Mouse (Mus musculus) heart, postnatal 10 days (tissue): Measurements from ENCODE around the gene Bche. TPM values are rescaled to one million over a fixed set of nuclear protein-coding genes. Genes with fewer than 3 reads are reported as not detected.
A peak's percentile ranks its signal among the peaks of the same experiment; 100 is the strongest.

Experiments
- DNase-seq, 2 experiments: peaks; one replicate each; pipeline ENCODE4 v3.0.0; 2021
- intact Hi-C: fragments of 180-260 bp; cut with DNase I; formaldehyde crosslinking; loops from one replicate; pipeline ENCODE4 v1.15.1; 2025
- total RNA-seq, 2 experiments: library from RNA; stranded (reverse); gene quantifications; 2 replicates each; pipeline ENCODE4 v1.2.3; 2021

Gene Bche
- total RNA-seq: 10 to 100 TPM; 11.3 to 14.5 TPM

DNA sequence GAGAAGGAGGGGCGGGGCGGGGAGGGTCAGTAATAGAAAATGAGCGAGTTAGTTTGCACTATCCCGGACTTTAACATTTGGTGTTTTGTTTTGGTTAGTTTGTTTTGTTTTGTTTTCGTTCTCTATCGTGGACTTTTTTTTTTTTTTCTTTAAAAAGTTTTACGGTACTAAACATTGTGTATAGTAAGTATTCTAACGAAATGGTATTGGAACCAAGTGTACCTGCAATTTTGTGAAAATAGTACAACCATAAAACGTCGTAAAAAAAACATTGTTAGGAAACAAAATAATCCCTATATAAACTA is at the start of gene Bche:
Gene Bche (minus strand): TSS at position 6 of the 305 bp plus-strand sequence.
- DNase-seq: no peak
- intact Hi-C loops: no loop called here

DNA sequence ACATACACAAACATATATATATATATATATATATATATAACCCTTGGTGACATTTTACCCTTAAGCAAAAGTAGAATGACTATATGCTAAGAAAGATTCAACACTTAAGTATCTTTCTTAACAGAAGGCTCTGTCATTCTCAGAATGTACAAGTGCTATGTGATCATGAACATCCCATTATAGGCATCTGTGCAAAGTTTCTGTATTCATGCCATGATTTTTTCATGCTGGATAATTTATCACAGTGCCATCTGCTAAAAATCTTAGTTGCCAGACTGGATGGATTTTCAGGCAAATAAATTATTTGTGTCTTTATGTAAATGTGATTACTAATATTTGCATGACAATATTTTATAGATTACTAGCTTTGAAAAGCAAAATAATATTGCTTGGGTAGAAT is 33.8 kb upstream of the Bche start:
- no peak for DNase-seq
- intact Hi-C loops: no loop called here

DNA sequence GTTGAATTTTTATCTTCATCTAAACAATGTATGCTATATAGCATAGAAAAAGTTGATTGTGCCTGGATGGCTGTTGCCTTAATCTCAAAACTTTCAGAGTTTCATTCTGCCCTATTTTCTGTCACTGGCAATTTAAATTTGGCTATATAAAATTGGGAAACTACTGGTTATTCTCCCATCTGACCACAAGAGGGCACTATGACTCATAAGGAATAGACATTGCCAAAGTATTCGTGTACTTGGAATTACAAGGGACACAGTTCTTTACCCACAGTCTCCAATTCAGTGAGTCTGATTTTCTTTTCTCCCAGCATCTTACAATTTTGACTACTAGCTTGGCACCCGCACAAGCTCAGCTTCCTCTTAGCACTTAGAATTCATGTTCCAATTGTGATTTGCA is 23.5 kb upstream of the Bche start:
- intact Hi-C loops: no loop called here
- peak in 1 of 2 experiments; percentile 9 for DNase-seq

DNA sequence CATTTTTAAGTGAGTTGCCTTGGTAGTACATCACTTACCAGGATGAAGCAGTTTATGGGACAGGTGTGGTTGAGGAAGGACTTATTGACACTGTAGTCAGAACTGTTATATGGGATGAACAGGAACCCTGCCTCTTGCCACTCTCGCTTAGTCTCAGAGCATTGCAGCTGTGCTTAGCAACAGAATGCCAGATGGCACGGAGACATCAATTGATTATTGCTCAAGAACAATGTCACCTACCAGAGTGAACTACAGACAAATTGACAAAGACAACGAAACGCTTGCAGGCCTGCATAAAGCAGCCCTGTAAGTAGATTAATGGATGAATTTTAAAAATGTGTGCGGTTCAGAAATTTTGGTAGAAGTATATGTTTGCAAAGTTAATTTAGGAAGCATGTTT is 21.3 kb upstream of the Bche start:
- no peak for DNase-seq
- intact Hi-C loops: no loop called here

DNA sequence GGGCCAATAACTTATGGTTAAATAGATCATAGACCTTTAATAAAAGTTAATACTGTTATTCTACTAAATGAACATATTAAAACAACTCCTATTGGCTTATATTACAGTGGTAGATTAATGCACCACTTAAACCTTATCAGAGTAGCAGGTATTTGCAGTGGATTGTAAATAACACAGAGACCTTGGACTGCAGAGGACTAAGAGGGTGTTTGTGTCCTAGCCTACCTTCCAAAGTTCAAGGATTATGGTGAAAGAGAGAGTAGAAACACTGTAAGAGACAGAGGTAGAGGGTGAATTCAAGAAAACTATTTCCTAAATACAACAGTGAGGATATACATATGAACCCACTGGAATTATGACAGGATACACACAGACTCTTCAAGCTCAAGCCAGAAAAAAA is 17.5 kb upstream of the Bche start:
- intact Hi-C loops: no loop called here
- no peak for DNase-seq

DNA sequence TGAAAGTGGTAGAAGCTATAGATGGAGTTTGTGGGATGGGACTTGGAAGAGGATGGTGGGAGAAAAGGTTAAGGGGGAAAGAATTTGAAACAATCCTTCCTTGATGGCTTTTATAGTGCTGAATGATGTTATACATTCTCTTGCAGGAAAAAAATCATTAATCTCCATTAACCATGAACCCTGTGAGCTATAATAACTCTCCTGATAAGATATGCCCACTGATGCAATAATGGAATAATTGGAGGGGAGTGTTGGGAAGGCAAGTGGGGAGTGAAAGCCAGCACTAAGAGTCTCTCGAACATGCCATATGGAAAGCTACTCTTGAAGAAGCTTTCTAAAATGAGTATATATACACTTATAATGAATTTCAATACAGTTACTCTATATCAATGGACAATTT is 16.7 kb upstream of the Bche start:
- intact Hi-C loops: no loop called here
- DNase-seq: no peak

DNA sequence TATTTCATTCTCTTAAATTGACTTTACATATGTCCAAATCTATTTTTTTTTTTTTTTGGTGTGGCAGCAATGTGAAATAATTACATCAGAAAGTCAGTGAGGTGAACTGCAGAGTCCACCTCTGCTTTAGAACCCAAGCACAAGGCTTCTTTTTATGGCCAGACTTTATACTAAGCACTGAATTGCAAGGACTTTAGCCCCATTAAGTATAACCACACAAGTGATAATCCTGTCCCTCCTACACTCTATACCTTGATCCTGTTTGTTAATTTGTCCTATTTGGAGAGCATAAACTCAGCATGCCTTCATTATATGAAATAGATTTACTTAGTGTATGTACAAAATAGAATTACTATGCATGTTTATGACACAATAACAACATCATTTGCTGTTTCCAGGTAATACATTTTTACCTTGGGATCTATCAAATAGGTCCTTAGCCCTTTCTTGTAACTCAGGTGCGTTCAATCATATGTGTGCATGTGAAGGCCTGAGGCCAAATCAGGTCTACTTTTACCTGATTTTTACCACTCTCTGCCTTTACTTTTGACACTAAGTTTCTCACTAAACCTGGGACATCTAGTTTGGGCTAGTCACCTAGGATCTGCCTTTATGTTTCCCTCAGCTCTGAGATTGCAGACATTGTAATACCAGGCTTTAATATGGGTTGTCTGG is 9.5 kb upstream of the Bche start:
- no peak for DNase-seq
- intact Hi-C loops: no loop called here

DNA sequence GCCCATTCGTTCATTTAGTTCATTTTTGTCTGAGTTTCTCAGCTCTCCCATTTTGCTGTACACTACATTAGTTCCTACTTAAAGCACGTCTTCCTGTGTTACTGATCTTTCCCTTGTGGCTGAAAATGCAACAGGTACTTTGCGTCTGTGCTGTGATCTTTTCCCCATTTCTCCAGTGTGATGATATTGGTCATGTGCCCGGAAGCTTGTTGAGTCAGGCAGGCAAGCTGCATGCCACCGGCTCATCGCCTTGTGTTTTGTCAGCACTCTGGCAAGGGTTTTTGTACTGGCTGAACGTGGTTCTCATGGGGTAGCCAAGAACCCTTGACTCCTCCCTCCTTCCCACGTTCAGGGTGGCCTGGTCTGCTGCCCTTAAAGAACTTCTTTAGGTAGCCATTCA is 1.7 kb upstream of the Bche start:
- intact Hi-C loops: no loop called here
- peak; percentile 33 to 39 for DNase-seq

DNA sequence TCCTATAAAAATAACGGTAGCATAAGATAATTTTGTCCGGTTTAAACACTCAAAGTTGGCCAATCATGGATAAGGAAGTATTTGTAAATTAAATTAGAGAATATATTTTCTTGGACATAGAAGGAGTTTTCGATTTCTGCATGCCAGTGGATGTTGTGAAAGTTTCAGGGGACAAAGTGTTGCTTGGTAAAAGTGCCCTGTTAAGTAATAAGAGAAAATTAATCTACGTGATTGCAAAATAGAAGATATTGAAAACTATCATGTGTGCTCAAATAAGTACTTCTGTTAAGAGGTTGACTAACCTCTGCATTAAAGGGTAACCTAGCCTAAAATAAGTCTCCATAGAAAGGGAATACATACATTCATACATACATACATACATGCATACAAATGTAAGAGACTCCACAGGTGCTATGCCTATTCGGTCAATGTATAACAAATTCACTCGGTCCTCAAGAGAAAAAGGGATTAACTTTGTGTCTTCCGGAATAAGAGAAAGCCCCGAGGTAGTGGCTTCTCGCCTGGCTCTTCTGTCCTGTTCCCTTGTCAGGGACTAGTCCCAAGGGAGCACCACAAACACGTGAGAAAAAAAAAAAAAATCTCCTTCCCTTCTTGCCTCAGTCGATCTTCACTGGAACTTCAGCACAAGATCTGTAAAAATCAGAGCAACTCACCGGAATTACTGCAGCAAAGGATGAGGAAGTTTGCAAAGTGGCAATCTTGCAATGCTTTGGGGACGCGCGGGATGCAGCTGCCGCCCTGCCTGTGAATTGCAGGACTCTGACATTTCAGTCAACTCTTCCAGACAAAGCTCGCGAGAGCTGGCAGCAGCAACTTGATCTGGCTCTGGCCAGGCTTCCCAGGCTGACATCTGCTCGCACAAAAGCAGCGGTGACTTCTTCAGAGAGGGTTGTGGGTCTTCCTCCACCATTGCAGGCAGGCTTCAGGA is 480 bp downstream of the Bche start:
- DNase-seq: peak; percentile 88
- intact Hi-C loops: no loop called here

DNA sequence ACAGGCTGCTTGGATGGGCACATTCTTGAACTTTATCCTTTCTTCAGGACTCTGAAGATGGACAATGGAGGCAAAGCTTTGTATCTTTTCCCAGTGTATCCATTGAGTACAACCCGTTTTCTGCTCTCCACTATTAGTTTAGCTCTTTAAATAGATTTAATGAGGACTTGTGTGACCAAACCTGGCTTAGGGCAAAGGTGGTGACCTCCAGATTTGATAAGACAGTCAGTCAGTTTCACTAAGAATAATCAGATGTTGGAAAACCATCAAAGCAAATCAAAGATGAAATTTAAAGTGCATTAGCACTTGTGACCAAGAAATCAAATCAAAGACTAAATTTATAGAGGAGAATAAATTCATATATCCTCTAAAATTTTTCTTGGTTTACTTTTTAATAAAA is 1.7 kb downstream of the Bche start:
- DNase-seq: no peak
- intact Hi-C loops: no loop called here

DNA sequence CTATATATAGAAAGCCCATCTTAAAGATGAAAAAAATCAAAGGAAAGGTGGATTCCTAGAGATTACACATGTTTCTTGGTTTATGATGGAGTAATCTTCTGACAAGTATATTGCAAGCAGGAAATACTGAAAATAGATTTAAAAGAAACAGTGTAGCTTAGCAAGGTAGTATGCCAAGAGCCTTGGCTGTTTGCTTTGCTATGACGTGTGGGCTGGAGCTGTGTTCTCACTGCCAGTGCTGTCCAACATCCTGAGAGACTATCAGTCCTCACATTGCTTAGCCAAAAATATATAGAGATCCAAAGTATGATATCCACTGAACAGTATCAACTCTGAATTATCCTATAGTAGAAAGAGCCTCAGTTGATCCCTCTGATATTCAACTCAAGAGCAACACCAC is 9.3 kb downstream of the Bche start:
- no peak for DNase-seq
- intact Hi-C loops: no loop called here

DNA sequence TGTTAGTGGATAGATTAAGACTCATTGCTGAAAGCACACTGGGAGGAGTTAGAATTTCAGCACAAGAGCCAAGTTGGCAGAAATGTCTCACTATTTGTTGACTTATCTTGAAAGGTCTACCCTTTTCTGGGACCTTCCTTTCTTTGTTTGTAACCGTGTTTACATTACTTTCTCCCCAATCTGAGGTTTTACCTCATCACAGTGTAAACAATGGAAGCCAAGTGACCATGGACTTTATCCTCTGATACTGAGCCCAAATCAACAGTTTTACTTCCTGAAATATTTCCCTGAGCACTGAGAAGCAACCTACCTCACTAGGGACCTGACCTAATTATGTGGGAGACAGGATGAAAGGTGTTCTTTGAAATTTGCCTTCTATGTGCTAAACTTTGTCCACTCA is 34.9 kb downstream of the Bche start:
- DNase-seq: no peak

DNA sequence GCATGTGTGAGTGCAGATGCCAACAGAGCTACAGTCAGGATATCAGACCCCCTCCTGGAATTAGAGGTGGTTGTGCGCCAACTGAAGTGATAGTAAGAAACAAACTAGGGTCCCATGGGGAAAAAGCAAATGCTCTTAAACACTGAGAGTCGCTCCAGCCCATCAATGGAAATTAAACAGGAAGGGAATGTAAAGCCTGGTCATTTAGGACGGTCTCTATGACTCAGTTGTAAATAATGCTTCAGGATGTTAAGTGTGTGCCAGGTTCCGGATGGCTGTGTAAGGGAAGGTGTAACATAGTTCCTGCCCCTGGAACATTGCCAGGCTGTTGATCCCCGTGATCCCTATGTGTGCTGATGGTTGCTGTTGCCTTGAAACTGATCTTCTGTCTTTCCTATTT is 40.0 kb downstream of the Bche start:
- intact Hi-C loops: no loop called here
- no peak for DNase-seq

More for the DNA sequence above, 34.9 kb downstream of the Bche start:
- intact Hi-C loops: no loop called here

DNA sequence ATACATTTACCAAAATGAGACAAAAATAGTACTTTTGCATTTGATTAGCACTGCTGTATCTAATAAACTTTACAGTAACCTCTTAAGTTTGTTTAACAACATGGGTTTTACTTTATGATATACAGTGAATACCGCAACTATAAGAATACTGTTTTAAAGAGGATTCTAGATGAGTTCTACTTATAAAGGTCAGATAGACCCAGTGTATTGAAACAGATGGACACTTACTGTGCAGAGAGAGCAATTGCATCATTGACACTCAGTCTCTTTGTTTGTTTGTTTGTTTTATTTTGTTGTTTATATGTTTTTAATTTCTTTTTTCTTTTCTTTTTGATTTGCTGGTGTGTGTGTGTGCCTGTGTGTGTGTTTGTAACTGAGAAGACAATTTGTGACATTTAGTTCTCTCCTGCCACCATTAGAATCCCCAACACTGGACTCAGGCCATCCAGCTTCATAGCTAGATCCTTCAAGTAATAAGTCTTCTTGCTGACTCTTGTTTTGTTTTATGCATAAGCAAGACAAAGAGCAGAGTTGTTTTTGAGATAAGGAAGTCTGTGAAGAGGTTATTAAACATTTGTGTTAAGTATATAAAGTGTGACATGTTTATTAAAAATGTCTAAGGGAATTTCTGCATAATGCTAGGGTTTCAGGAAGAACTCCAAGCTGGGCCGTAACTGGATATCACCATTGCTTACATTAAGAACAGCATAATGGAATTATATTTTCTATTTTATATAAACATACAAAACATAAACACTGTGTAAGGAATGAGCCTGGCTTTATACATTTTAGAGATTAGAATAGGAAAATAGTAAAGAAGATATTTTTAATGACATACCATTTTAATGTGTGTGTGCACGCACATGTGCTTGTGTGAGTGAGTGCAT is 40.7 kb downstream of the Bche start:
- DNase-seq: no peak
- intact Hi-C loops: no loop called here

DNA sequence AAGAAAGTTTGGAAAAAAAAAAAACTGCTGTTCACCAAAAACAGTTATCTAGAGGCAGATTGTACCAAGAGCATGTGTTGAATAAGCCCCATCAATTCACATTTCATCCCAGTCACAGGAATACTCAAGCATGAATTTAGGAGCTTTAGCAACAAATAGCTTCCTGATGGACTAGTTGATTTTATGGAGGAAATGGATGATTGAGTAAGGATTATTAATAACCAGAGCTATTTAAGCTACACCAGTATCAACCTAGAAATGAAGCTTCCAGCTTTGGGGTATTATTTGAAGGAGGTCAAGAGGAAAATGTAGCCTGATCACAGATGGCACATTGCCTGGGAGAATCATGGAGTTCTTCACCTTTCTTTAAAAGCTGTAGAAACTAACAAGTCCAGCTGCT is 57.9 kb downstream of the Bche start:
- DNase-seq: no peak
- intact Hi-C loops: no loop called here

DNA sequence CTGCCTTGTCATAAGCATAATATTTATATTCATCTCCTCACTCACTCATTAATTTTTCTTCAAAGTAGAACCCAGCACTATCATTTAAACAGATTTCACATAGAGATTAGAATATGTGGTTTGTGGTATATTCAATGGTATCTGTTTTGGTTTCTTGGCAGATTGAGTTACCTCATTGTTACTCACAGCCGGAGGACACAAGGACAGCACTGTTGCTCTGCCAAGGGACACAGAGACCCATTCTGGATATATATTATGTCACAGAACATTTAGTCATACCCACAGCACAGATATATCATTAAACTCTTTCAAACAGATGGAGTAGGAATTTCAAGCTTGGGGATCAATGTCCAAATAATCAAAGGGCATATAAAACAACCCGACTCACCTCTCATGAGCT is 61.2 kb downstream of the Bche start:
- DNase-seq: no peak
- intact Hi-C loops: no loop called here

DNA sequence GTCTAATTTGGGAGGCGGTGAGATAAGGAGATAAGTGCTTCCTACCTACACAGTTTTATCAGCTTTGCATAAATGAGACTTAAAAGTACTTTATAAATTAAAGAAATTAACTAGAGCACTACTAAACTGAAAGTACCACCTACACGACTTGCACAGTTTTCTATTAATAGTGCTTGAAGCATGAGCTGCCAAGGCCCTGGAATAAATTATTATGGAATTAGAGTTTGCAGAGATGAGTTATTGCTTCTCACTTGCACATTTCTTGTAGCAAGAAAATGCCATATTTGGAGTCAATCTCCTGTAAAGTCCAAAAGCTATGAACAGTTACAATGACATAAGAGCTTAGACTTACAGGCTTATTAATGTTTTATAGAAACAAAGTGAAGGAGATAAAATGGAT is 96.8 kb downstream of the Bche start:
- intact Hi-C loops: no loop called here
- no peak for DNase-seq

DNA sequence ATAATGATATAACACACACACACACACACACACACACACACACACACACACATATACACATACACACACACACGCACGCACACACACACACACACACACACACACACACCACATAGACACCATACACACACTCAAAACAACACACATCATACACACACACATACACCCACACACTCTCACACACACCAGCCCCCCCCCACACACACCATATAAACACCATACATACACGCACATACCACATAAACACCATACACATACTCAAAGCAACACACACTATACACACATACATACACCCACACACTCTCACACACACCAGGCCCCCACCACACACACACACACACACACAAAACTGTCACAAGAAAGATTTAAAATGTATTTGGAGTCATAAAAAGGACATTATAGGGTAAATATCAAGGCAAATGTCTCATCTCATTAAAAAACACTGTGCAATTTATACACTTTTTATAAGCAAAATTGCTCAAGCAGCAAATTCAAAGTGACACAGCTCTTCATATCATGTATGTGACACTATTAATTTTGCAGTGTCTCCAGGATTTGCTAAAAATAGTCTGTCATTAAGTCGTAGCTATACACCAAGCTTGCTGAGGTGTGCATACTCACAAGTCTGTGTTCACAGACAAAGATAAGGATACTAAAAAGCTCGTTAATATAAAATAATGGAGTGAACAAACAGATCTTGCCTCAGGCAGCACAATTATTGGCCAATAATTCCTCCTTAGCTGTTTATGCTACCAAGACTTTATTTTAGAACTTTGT is 116.3 kb downstream of the Bche start:
- intact Hi-C loops: no loop called here
- no peak for DNase-seq
